Mouse (Mus musculus) granulocyte monocyte progenitor cell, adult 5-6 weeks (primary cell): ENCODE measurements around the gene Rp9. TPM values are rescaled to one million over a fixed set of nuclear protein-coding genes. Genes with fewer than 3 reads are reported as not detected.

ENCODE experiments used
- ATAC-seq: replicated peaks from 2 replicates; pipeline ENCODE4 v1.8.0; 2016; ENCODE audit warnings: mild to moderate bottlenecking, moderate TSS enrichment, inconsistent platforms; ENCODE audit not compliant: poor library complexity, severe bottlenecking
- total RNA-seq, 2 experiments: library from RNA; stranded (forward) in 1 of 2; stranded (reverse) in 1 of 2; fragments of 200-712, 200-1000 nt in 1 of 2; fragments of >200 nt in 1 of 2; fragmentation: Nextera tagmentation in 1 of 2; gene quantifications; 2 replicates each; pipeline ENCODE4 v1.2.3; 2014 to 2017

Gene Rp9
- total RNA-seq (2014; fragmentation: Nextera tagmentation), result 80.0 and 88.0 TPM in 2 replicates
- total RNA-seq (2017), result 164 and 168 TPM in 2 replicates

- no peak for ATAC-seq
These were observed at the start of gene Rp9 for GRCm38 (mm10) chr9:22469643-22470042. TSS of gene Rp9 (minus strand) at chr9:22469743.

- ATAC-seq, result peak; percentile 71
These were observed 49.0 kb upstream of the Rp9 start for GRCm38 (mm10) chr9:22518394-22519041.

DNA sequence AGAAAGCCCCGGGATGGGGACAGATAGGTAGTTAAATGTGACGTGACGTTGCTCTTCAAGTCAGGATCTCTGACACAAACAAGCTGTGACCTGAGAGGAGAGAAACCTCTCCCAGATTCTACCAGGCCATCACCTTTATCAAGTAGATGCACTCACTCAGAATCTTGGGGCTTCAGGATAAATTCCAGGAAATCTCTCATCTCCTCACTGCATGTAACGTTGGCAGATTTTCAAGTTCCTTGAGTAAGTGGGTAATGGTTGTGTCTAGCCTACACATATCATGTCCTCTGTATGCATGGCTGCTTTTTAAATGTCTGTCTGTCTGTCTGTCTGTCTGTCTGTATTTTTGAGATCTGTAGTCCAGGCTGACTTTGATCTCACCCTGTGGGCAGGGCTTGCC, 45.5 kb upstream of the Rp9 start:
- ATAC-seq, result no peak

DNA sequence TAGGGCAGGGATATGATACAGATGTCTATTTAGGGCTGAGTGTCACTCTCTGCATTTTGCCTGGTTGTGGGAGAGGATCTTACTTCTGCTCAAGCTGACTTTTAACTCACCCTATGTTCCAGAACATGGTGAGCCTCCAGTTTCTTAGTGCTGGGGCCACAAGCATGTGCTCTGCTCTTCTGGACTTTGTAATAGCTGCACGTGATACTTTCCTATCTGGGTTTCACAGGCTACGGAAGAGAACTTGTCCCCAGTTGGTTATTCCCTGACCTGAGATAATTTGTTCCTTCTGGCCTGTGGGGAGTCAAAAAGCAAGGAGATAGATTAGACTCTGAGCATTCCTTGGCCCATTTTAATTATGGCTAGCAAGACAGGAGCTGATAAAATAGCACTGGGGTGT, 36.0 kb upstream of the Rp9 start:
- no peak for ATAC-seq

- ATAC-seq, result no peak
These were observed 34.0 kb upstream of the Rp9 start for GRCm38 (mm10) chr9:22503581-22503980.

DNA sequence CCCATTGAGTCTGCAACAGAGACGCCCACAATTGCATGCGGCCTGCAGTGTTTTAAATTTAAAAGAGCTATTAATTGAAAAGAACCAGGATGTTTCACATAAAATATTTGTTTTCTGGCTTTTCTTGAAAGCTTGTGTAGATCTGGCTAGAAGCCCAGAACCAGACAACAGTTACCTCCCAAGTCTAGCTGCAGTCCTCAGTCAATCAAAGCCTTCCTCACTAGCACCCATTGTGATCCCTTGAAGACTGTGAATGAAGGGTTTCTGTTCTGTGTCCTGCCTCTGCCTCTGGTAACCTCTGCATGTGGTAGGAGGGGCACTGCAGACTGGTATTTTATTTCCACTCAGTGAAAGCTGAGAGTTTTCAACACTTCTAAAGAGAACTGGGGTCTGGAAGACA, 33.4 kb upstream of the Rp9 start:
- no peak for ATAC-seq

- ATAC-seq, result no peak
These were observed 27.7 kb upstream of the Rp9 start for GRCm38 (mm10) chr9:22497021-22497767.

GRCm38 (mm10) chr9:22495133-22495532, 25.6 kb upstream of the Rp9 start:
- ATAC-seq, result no peak

GRCm38 (mm10) chr9:22494203-22494807, 24.8 kb upstream of the Rp9 start:
- peak; percentile 69 for ATAC-seq

- no peak for ATAC-seq
These were observed 19.4 kb upstream of the Rp9 start for GRCm38 (mm10) chr9:22488963-22489362.

GRCm38 (mm10) chr9:22486211-22486610, 16.7 kb upstream of the Rp9 start:
- no peak for ATAC-seq

DNA sequence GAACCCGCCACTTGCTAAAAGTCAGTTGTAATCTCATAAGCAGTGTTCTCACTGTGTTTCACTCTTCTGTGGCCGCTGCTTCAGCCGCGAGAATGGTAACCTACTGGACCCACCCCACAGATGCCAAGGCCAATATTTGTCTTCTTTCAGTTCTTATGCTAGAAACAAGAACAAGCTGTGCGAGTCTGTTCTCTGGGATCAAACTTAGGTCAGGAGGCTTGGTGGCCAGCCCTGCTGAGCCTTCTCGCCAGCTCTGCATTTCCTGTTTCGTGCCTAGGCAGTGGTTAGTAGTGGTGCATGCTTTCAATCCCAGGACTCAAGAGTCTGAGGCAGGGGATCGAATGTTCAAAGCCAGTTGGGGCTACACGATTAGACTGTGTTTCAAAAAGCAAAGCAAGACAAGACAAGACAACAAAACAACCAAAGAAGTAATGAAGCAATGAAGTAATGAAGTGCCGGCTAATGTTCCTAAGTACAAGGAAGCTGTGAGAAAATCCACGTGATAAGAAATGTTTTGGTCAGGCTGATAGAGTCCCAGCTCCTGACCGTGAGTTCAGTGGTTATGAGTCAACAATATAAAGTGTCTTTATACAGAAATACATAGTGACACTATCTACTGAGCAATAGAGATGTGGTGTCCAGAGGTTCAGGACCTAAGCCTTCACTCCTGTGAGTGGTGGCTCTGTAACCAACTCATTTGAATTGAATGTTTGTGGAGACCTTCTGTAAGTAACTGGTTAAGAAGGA, 15.2 kb upstream of the Rp9 start:
- no peak for ATAC-seq

- no peak for ATAC-seq
These were observed 14.5 kb upstream of the Rp9 start for GRCm38 (mm10) chr9:22483866-22484561.

- no peak for ATAC-seq
These were observed 9.4 kb upstream of the Rp9 start for GRCm38 (mm10) chr9:22478946-22479345.

DNA sequence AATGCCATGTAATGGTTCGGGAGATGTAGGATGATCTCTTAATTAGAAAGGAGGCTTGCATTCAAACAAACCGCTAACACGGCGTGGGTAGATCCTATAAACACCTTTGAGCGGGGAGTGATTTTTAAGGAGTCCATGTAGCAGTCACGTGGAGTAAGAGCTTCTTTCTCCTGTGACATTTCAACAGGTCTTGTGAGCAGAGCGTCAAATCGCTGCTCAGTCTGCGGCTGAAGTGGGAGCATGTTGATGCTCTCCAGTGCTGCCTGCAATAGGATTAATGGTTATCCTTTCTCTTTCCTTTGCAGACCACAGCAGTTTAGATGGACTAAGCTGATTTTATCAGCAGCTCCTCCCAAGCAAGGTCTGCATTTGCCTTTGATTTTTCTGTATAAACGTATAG, 6.7 kb upstream of the Rp9 start:
- ATAC-seq, result 0 out of 2 replicates have a peak, but pooled peaks have one; percentile 21

- ATAC-seq, result peak; percentile 96
These were observed 5.9 kb upstream of the Rp9 start, which contains the start of gene Bbs9 for GRCm38 (mm10) chr9:22475424-22475868. TSS of gene Bbs9 (plus strand) at chr9:22475715.

GRCm38 (mm10) chr9:22468899-22469259, 664 bp downstream of the Rp9 start:
- no peak for ATAC-seq

DNA sequence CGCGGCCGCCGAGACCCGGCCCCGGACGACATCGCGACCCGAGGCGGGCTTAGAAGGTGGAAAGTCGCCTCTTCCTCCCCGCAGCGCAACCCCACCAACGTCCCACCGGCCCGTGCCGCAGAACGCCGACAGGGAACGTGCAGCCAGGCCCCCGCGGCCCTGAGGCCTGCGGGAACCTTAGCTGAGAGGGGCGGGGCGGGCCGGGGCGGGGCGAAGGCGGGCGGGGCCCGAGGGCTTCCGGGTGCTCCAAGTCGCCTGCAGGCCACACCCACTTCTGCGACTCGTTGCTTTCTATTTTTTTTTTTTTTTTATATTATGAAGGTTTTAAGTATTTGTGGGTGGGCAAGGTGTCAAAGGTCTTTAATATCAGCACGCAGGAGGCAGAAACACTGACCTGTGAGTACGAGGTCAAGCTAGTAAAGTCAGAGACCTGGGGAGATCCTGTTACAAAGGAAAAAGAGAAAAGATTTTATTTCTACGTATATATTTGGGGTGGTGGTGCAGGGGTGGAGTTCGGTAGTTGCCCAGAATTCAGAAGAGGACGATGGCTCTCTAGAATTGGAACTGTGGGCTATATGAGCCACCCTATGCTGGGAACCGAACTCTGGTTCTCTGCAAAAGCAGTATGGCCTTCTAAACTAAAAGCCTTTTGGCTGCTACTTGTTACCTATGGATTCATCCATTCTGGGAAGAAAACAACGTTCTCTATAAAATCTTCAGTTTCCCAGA, 1.2 kb downstream of the Rp9 start:
- ATAC-seq, result peak; percentile 86

- ATAC-seq, result peak; percentile 54
These were observed 2.0 kb downstream of the Rp9 start for GRCm38 (mm10) chr9:22467371-22468169.
